Mouse (Mus musculus) spleen, adult 12 weeks (tissue): ENCODE results near the gene Olfr172.

Experiments
- DNase-seq: peaks from one replicate; pipeline ENCODE4 v3.0.0; 2022; ENCODE audit warnings: low spot score

Olfr172 gene

GRCm38 (mm10) chr16:58763076-58763475 is at the start of gene Olfr172:
Gene Olfr172, minus strand, starts transcription at chr16:58763176.
- DNase-seq = no peak

GRCm38 (mm10) chr16:58800168-58800567 is 37.2 kb upstream of the Olfr172 start, which contains the start of gene Olfr173:
Gene Olfr173, minus strand, starts transcription at chr16:58800268.
- no peak for DNase-seq

- no peak for DNase-seq
Measured at GRCm38 (mm10) chr16:58756191-58756590, 6.8 kb downstream of the Olfr172 start.

- DNase-seq = no peak
Measured at GRCm38 (mm10) chr16:58751314-58751713, 11.7 kb downstream of the Olfr172 start.

- DNase-seq = no peak
Measured at GRCm38 (mm10) chr16:58746715-58747114, 16.3 kb downstream of the Olfr172 start.

GRCm38 (mm10) chr16:58740751-58741150 is 22.2 kb downstream of the Olfr172 start:
- DNase-seq = no peak

- no peak for DNase-seq
Measured at GRCm38 (mm10) chr16:58738800-58739199, 24.2 kb downstream of the Olfr172 start.

- no peak for DNase-seq
Measured at GRCm38 (mm10) chr16:58738205-58738604, 24.8 kb downstream of the Olfr172 start.

GRCm38 (mm10) chr16:58728176-58728671 is 34.8 kb downstream of the Olfr172 start:
- no peak for DNase-seq

- peak; percentile 84 for DNase-seq
Measured at GRCm38 (mm10) chr16:58727477-58728131, 35.4 kb downstream of the Olfr172 start, which contains the start of gene Cldnd1. Gene Cldnd1, plus strand, starts transcription at chr16:58727910.

GRCm38 (mm10) chr16:58726680-58727476 is 36.1 kb downstream of the Olfr172 start:
- DNase-seq = no peak

GRCm38 (mm10) chr16:58722292-58722691 is 40.7 kb downstream of the Olfr172 start:
- no peak for DNase-seq

GRCm38 (mm10) chr16:58718666-58719120 is 44.3 kb downstream of the Olfr172 start, which contains the start of gene Gpr15:
Gene Gpr15, minus strand, starts transcription at chr16:58719070.
- no peak for DNase-seq

- no peak for DNase-seq
Measured at GRCm38 (mm10) chr16:58715018-58715417, 48.0 kb downstream of the Olfr172 start.

- DNase-seq = no peak
Measured at GRCm38 (mm10) chr16:58713128-58713527, 49.8 kb downstream of the Olfr172 start.

GRCm38 (mm10) chr16:58712221-58712620 is 50.8 kb downstream of the Olfr172 start:
- no peak for DNase-seq
